Mouse (Mus musculus) stomach, postnatal 0 days (tissue): ENCODE results near the gene Pih1d1.

ENCODE experiments used
- CTCF ChIP-seq: IDR thresholded peaks from 2 replicates; pipeline ENCODE4 v1.5.1; 2016; ENCODE audit warnings: antibody characterized with exemption, low read depth, mild to moderate bottlenecking, moderate library complexity
- EP300 ChIP-seq: optimal IDR thresholded peaks from 2 replicates; pipeline ENCODE3; 2016; ENCODE audit warnings: antibody characterized with exemption

DNA sequence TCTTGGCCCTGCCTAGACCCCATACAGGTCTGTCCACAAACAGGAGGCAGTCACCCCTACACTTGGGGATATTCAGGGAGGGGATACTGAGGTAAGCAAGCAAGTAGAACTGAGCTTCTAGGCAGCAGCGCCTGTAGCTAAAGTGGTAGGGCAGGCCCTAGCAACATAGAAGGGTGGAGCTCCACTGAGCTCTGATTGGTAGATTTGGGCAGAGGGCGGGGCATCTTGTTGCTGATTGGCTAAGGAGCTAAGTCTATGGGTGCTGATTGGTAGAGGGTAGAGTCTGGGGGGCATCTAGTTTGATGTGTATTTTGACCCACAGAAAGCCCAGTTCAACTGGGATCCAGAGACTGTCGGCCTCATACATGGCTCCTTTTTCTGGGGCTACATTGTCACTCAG lies 15.4 kb downstream of the Pih1d1 start:
- TF ChIP-seq CTCF (no peak), EP300 (no peak)
